Mouse (Mus musculus) ES-Bruce4 (cell line): ENCODE results near the gene Phactr1. TPM values are rescaled to one million over a fixed set of nuclear protein-coding genes. Genes with fewer than 3 reads are reported as not detected.

Source experiments
- H3K27ac ChIP-seq: 2 replicates; pipeline ENCODE4 v1.5.1; 2012; ENCODE audit warnings: low read length, inconsistent platforms; ENCODE audit not compliant: insufficient read depth
- H3K27me3 ChIP-seq: 2 replicates; pipeline ENCODE4 v1.6.1; 2012; ENCODE audit warnings: mild to moderate bottlenecking, low read length, inconsistent platforms; ENCODE audit not compliant: control insufficient read depth, poor library complexity, insufficient read depth, severe bottlenecking
- H3K36me3 ChIP-seq: 2 replicates; pipeline ENCODE4 v1.6.1; 2012; ENCODE audit warnings: inconsistent platforms, mild to moderate bottlenecking, low read length, moderate library complexity; ENCODE audit not compliant: control insufficient read depth, poor library complexity, insufficient read depth, severe bottlenecking
- H3K4me1 ChIP-seq: one replicate; pipeline ENCODE4 v1.8.1; 2011; ENCODE audit warnings: low read length; ENCODE audit not compliant: control insufficient read depth, insufficient read depth
- H3K4me3 ChIP-seq: 2 replicates; pipeline ENCODE4 v1.5.1; 2011; ENCODE audit warnings: low read depth, mild to moderate bottlenecking, low read length
- H3K9ac ChIP-seq: 2 replicates; pipeline ENCODE4 v1.6.1; 2012; ENCODE audit warnings: low read depth, mild to moderate bottlenecking, inconsistent platforms; ENCODE audit not compliant: poor library complexity, severe bottlenecking
- H3K9me3 ChIP-seq: replicated peaks from 2 replicates; pipeline ENCODE4 v1.6.1; 2012; ENCODE audit warnings: mild to moderate bottlenecking, low read length, inconsistent platforms; ENCODE audit not compliant: control insufficient read depth, poor library complexity, insufficient read depth, severe bottlenecking
- CTCF ChIP-seq: IDR thresholded peaks from one replicate; pipeline ENCODE4 v1.8.1; 2011; ENCODE audit warnings: low read depth, low read length
- EP300 ChIP-seq: IDR thresholded peaks from 2 replicates; pipeline ENCODE4 v1.6.1; 2011; ENCODE audit warnings: low read depth, low read length; ENCODE audit not compliant: insufficient read depth
- POLR2A ChIP-seq: IDR thresholded peaks from one replicate; pipeline ENCODE4 v1.8.1; 2011; ENCODE audit warnings: low read length; ENCODE audit not compliant: insufficient read depth
- polyA plus RNA-seq: library from polyadenylated mRNA; stranded (reverse); fragments of >200 nt; gene quantifications from 2 replicates; pipeline ENCODE4 v1.2.4, GENCODE M21; 2011; ENCODE audit warnings: low read depth; ENCODE audit not compliant: missing spikeins, insufficient read depth, insufficient read length

Gene Phactr1
- polyA plus RNA-seq, 1 experiment = 0.96 TPM

GRCm38 (mm10) chr13:42929529-42930235 lies 249.3 kb downstream of the Phactr1 start:
- H3K9ac ChIP-seq = no peak overlapping the region
- no peak overlapping the region for H3K27ac ChIP-seq

GRCm38 (mm10) chr13:42932046-42932445 lies 251.6 kb downstream of the Phactr1 start:
- no peak for TF ChIP-seq EP300
- no peak for TF ChIP-seq CTCF
- TF ChIP-seq POLR2A = no peak
- H3K36me3 ChIP-seq = no peaks in the 10 kb centered on the region
- no peaks in the 10 kb centered on the region for H3K9me3 ChIP-seq
- H3K27ac ChIP-seq = no peak overlapping the region
- no peaks in the 10 kb centered on the region for H3K27me3 ChIP-seq
- no peak overlapping the region for H3K9ac ChIP-seq
- H3K4me3 ChIP-seq = no peak overlapping the region
- H3K4me1 ChIP-seq = no peaks in the 10 kb centered on the region

More at GRCm38 (mm10) chr13:42929529-42930235, 249.3 kb downstream of the Phactr1 start:
- no peak for TF ChIP-seq EP300
- TF ChIP-seq CTCF = no peak
- no peak for TF ChIP-seq POLR2A
- H3K4me1 ChIP-seq = no peaks in the 10 kb centered on the region
- no peak overlapping the region for H3K4me3 ChIP-seq
- no peaks in the 10 kb centered on the region for H3K36me3 ChIP-seq
- no peaks in the 10 kb centered on the region for H3K9me3 ChIP-seq
- no peaks in the 10 kb centered on the region for H3K27me3 ChIP-seq

GRCm38 (mm10) chr13:42934538-42935126 lies 254.2 kb downstream of the Phactr1 start:
- H3K27ac ChIP-seq = no peak overlapping the region
- no peaks in the 10 kb centered on the region for H3K4me1 ChIP-seq
- H3K4me3 ChIP-seq = no peak overlapping the region
- H3K36me3 ChIP-seq = no peaks in the 10 kb centered on the region
- H3K9me3 ChIP-seq = 0 out of 2 replicates have a peak, but pooled peaks cover 2% of the 10 kb centered on the region
- no peak overlapping the region for H3K9ac ChIP-seq
- TF ChIP-seq CTCF (no peak), EP300 (no peak), POLR2A (no peak)
- no peaks in the 10 kb centered on the region for H3K27me3 ChIP-seq

- TF ChIP-seq CTCF (no peak), POLR2A (no peak), EP300 (no peak)
- Histone ChIP-seq H3K27ac (no peak overlapping the region), H3K9ac (no peak overlapping the region), H3K4me3 (no peak overlapping the region), H3K27me3 (no peaks in the 10 kb centered on the region), H3K4me1 (no peaks in the 10 kb centered on the region), H3K36me3 (no peaks in the 10 kb centered on the region), H3K9me3 (0 out of 2 replicates have a peak, but pooled peaks cover 3% of the 10 kb centered on the region)
Observed at GRCm38 (mm10) chr13:42937871-42938270, 257.4 kb downstream of the Phactr1 start.

- H3K36me3 ChIP-seq = no peaks in the 10 kb centered on the region
- 0 out of 2 replicates have a peak, but pooled peaks cover 3% of the 10 kb centered on the region for H3K9me3 ChIP-seq
- H3K9ac ChIP-seq = no peak overlapping the region
- H3K27me3 ChIP-seq = no peaks in the 10 kb centered on the region
- H3K27ac ChIP-seq = no peak overlapping the region
- no peak for TF ChIP-seq EP300
- no peak for TF ChIP-seq POLR2A
- no peak for TF ChIP-seq CTCF
- H3K4me3 ChIP-seq = no peak overlapping the region
- H3K4me1 ChIP-seq = no peaks in the 10 kb centered on the region
Observed at GRCm38 (mm10) chr13:42938346-42938745, 257.9 kb downstream of the Phactr1 start.

GRCm38 (mm10) chr13:42940271-42940670 lies 259.8 kb downstream of the Phactr1 start:
- H3K9ac ChIP-seq = no peak overlapping the region
- TF ChIP-seq EP300 = no peak
- TF ChIP-seq CTCF = no peak
- TF ChIP-seq POLR2A = no peak

More at GRCm38 (mm10) chr13:42940271-42940670, 259.8 kb downstream of the Phactr1 start:
- Histone ChIP-seq H3K9me3 (0 out of 2 replicates have a peak, but pooled peaks cover 3% of the 10 kb centered on the region), H3K4me3 (no peak overlapping the region), H3K27ac (no peak overlapping the region), H3K27me3 (no peaks in the 10 kb centered on the region), H3K36me3 (no peaks in the 10 kb centered on the region), H3K4me1 (no peaks in the 10 kb centered on the region)
